Mouse (Mus musculus) hindbrain, embryonic 10.5 days (tissue): ENCODE data around the gene Capzb. TPM values are rescaled to one million over a fixed set of nuclear protein-coding genes. Genes with fewer than 3 reads are reported as not detected.

ENCODE experiments used
- DNase-seq: peaks from one replicate; pipeline ENCODE4 v3.0.0-alpha.2; 2017; ENCODE audit warnings: low spot score
- H3K27ac ChIP-seq: fragments of 300-500 bp; sonication (generic); 2 replicates; pipeline ENCODE4 v1.5.1; 2016; ENCODE audit warnings: mild to moderate bottlenecking, moderate library complexity
- H3K27me3 ChIP-seq: fragments of 300-500 bp; sonication (generic); 2 replicates; pipeline ENCODE4 v1.6.1; 2016; ENCODE audit warnings: mild to moderate bottlenecking; ENCODE audit not compliant: poor library complexity, insufficient read depth, severe bottlenecking
- H3K36me3 ChIP-seq: fragments of 300-500 bp; sonication (generic); 2 replicates; pipeline ENCODE4 v1.6.1; 2016; ENCODE audit warnings: mild to moderate bottlenecking, moderate library complexity
- H3K4me1 ChIP-seq: fragments of 300-500 bp; sonication (generic); replicated peaks from 2 replicates; pipeline ENCODE4 v1.6.1; 2016; ENCODE audit warnings: mild to moderate bottlenecking
- H3K4me3 ChIP-seq: fragments of 300-500 bp; sonication (generic); 2 replicates; pipeline ENCODE4 v1.5.1; 2016; ENCODE audit warnings: mild to moderate bottlenecking, moderate library complexity
- H3K9me3 ChIP-seq: fragments of 300-500 bp; sonication (generic); 2 replicates; pipeline ENCODE4 v1.6.1; 2016; ENCODE audit warnings: mild to moderate bottlenecking, moderate library complexity
- WGBS: fragments of 180-500 bp; shearing (Covaris S2); methylation state at CpG from one replicate; pipeline ENCODE4 v1.1.7; 2016; 5-methylcytosine and 5-hydroxymethylcytosine counted together
- polyA plus RNA-seq: library from polyadenylated mRNA; unstranded; fragments of >200 nt; fragmentation: Nextera tagmentation; extraction: Ambion mirVana; gene quantifications from 2 replicates; pipeline ENCODE4 v1.2.1, GENCODE M21; 2016

The Capzb gene
- polyA plus RNA-seq, 1 experiment from 2014 or later = 370 TPM

DNA sequence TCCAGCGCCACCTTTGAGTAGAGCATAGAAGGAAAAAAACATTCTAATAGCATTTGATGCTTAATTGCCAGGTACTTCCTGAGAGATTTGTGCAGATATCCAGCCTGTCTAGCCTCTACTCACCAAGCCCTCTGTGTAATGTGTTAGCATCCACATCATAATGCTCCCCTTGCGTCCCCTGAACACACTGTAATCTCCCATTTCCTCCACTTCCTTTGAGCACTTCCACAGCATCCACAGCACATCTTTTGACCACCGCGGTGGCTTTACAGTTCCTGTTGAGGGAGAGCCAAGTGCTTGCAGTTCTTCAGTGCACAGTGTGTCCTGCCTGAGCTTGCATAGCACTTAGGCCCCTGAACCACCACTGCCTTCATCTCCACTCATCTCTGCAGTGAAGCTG, 29.1 kb downstream of the Capzb start:
- Histone ChIP-seq H3K36me3 (peaks cover 31% of the 10 kb centered on the region), H3K27ac (no peak overlapping the region), H3K9me3 (no peaks in the 10 kb centered on the region), H3K4me1 (peaks cover 52% of the 10 kb centered on the region), H3K4me3 (no peak overlapping the region), H3K27me3 (no peaks in the 10 kb centered on the region)
- 92% methylated on average over 4 of the region's 4 CpGs for WGBS
- DNase-seq = no peak

DNA sequence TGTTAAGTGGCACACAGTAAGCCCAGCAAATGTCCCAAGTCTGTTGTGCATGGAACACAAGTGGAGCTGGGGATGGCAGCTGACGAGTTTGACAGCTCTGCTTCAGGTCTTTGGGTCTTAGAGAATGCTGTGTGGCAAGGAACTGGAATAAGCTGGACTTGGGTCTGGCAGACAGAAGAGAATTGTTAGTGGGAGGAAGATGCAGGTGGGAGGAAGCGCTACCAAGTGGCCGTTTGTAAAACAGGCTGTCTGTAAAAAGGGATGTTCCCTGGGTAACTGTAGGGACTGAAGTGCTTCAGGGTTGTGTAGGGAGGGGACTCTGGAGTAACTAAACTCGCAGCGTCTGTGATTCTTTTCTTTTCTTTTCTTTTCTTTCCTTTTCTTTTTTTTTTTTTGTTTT, 32.4 kb downstream of the Capzb start:
- H3K27me3 ChIP-seq = no peaks in the 10 kb centered on the region
- H3K27ac ChIP-seq = no peak overlapping the region
- H3K9me3 ChIP-seq = no peaks in the 10 kb centered on the region
- H3K4me3 ChIP-seq = no peak overlapping the region
- DNase-seq = no peak
- peaks cover 40% of the 10 kb centered on the region for H3K4me1 ChIP-seq
- WGBS = 80% methylated on average over 5 of the region's 5 CpGs
- H3K36me3 ChIP-seq = peaks cover 32% of the 10 kb centered on the region

DNA sequence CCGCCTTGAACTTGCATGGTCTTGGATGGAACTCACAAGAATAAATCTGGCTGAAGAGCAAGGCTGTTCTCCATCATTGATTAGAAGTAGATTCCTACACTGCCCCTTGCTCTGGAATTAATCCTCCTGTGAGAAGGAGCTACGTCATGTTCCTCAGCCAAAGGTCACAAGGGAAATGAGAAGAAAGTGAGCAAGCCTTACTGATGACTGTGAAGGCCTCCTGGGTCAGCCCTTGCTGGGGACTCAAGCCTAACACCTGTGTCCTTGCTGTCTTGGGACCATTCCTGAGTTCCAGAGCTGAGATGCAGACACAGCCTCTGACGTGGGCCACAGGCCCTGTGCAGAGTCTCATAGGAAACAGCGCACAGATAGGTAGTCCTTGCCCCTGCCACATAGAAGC, 33.2 kb downstream of the Capzb start:
- Histone ChIP-seq H3K27me3 (no peaks in the 10 kb centered on the region), H3K27ac (no peak overlapping the region), H3K4me3 (no peak overlapping the region), H3K36me3 (peaks cover 27% of the 10 kb centered on the region), H3K9me3 (no peaks in the 10 kb centered on the region), H3K4me1 (peaks cover 47% of the 10 kb centered on the region)
- 83% methylated on average over 4 of the region's 4 CpGs for WGBS
- no peak for DNase-seq

DNA sequence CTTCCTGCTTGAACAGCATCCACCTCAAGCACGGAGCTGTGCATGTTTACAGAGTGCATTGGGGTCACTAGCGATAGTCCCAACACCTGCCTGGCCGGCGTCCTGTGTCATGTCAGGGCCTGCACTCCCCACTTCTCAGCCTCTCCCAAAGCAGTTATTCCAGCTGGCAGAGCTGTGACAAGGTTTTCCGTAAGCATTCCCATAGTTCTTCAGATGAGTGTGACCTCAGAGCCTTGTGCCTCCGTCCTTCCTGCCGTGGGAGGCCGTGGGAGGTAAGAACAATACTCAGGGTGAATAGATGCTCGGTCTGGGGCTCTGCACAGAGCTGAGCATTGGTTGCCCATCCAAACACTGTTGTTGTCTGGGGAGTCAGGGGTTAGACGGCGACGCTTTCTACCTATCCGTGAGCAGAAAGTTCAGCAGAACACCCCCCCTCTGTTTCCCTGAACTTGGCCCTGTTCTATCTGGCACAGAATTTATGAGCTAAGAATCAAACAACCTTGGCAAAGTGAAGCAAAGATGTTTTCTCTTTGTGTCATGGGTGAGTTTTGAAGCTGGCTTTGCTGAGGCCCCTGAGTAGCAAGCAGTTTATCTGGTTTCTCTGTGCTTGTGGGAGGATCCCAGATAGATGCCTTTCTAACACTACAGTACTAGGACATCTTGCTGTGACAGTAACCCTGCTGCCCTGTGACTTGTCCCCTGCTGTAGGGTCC, 34.0 kb downstream of the Capzb start:
- no peaks in the 10 kb centered on the region for H3K9me3 ChIP-seq
- 79% methylated on average over 13 of the region's 13 CpGs for WGBS
- peaks cover 52% of the 10 kb centered on the region for H3K4me1 ChIP-seq
- H3K27me3 ChIP-seq = no peaks in the 10 kb centered on the region
- DNase-seq = no peak
- H3K27ac ChIP-seq = no peak overlapping the region
- H3K4me3 ChIP-seq = no peak overlapping the region
- peaks cover 33% of the 10 kb centered on the region for H3K36me3 ChIP-seq

DNA sequence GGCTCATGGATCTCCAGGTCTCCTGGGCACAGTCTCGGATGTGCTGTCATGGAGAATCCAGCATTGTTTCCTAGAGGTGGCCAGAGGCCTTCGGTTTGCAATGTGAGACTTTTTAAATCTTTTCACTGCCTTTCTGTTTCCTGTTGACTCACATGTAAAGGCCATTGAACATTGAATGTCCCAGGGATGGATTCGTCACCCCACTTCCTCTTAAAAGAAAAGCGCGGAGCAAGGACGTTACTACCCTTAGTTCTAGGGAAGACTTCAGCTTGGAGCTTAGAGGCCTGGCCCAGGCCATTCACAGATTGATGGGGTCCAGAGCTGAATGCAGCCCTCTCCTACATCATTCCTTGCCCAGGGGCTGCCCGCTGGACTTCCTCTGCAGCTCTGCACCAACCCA, 35.2 kb downstream of the Capzb start:
- no peaks in the 10 kb centered on the region for H3K9me3 ChIP-seq
- peaks cover 62% of the 10 kb centered on the region for H3K4me1 ChIP-seq
- H3K27ac ChIP-seq = no peak overlapping the region
- DNase-seq = no peak
- H3K4me3 ChIP-seq = no peak overlapping the region
- peaks cover 28% of the 10 kb centered on the region for H3K36me3 ChIP-seq
- WGBS = 85% methylated on average over 7 of the region's 7 CpGs
- H3K27me3 ChIP-seq = no peaks in the 10 kb centered on the region

DNA sequence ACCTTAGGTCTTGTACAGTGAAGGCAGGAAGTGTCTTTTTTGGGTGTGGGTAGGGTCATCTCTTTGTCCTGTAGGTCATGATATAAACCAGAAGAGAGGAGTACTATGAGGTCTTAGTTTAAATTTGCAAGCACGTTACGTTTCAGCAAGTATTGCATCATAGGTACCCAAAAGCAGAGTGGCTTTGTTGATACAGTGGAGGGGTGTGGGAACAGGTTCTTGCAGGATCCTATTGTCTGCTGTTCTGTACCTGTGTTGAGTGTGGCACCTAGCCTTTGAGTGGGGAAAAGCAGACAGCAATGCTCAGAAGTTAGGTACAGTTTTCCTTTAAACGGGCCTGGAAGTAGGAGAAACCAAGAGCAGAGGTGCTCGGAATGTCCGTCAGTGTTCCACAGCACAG, 36.6 kb downstream of the Capzb start:
- DNase-seq = no peak
- Histone ChIP-seq H3K9me3 (no peaks in the 10 kb centered on the region), H3K4me3 (no peak overlapping the region), H3K4me1 (peaks cover 68% of the 10 kb centered on the region), H3K27me3 (no peaks in the 10 kb centered on the region), H3K36me3 (peaks cover 33% of the 10 kb centered on the region), H3K27ac (no peak overlapping the region)
- 90% methylated on average over 5 of the region's 5 CpGs for WGBS

DNA sequence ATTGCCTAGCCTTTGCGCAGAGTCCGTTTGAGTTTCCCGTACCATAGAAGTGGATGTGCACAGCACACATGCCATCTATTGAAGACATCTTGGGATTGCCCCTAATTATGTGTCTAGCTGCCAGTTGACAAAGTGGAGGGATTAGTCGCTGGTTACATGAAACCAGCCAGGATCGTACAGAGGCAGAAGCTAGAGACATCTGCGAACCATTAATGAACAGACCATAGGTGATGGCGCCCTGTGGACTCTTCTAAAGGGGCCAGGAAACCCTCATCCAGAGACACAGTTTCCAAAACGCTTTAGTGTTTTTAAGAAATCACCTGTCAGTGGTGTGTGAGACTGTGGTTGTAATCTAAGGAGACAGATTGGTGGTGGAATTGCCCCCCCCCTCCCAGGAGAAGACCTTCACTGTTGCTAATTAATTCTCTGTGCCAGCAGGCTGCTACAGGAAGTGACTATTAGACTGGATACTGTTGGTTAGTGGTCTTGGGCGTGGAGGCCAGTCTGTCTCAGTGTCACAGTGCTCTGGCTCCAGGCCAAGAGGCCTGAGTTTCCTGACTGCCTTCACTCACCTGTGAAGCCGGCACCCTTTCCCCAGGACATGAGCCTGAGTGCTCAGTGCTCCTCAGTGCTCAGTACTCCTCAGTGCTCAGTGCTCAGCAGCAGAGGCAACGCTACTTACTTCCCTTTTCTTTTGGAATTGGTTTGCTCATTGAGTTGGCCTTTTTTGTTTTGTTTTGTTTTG, 37.8 kb downstream of the Capzb start:
- H3K9me3 ChIP-seq = no peaks in the 10 kb centered on the region
- no peak overlapping the region for H3K27ac ChIP-seq
- peaks cover 62% of the 10 kb centered on the region for H3K4me1 ChIP-seq
- no peaks in the 10 kb centered on the region for H3K27me3 ChIP-seq
- H3K4me3 ChIP-seq = no peak overlapping the region
- H3K36me3 ChIP-seq = peaks cover 33% of the 10 kb centered on the region
- 81% methylated on average over 11 of the region's 11 CpGs for WGBS
- DNase-seq = no peak

DNA sequence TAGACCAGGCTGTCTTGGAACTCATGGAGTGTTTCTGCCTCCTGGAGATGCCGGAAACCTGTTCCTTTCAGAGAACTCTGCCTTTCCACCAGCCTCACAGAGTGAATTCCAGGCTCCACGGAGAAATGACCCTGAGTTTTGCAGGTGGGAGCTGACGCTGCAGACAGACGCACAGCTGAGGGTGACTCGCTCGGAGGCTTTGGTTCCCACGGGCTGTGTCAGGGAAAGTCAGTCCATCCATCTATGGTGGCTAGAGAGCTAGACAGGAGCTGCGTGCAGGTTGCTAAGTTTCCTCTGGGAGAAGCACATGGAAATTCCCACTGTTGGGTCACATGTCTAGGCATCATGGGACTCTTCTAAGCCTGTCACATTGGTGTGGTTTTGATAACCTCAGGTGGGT, 38.5 kb downstream of the Capzb start:
- Histone ChIP-seq H3K27ac (no peak overlapping the region), H3K4me1 (peaks cover 58% of the 10 kb centered on the region), H3K36me3 (peaks cover 26% of the 10 kb centered on the region), H3K27me3 (no peaks in the 10 kb centered on the region), H3K9me3 (no peaks in the 10 kb centered on the region), H3K4me3 (no peak overlapping the region)
- DNase-seq = no peak
- 85% methylated on average over 8 of the region's 8 CpGs for WGBS

DNA sequence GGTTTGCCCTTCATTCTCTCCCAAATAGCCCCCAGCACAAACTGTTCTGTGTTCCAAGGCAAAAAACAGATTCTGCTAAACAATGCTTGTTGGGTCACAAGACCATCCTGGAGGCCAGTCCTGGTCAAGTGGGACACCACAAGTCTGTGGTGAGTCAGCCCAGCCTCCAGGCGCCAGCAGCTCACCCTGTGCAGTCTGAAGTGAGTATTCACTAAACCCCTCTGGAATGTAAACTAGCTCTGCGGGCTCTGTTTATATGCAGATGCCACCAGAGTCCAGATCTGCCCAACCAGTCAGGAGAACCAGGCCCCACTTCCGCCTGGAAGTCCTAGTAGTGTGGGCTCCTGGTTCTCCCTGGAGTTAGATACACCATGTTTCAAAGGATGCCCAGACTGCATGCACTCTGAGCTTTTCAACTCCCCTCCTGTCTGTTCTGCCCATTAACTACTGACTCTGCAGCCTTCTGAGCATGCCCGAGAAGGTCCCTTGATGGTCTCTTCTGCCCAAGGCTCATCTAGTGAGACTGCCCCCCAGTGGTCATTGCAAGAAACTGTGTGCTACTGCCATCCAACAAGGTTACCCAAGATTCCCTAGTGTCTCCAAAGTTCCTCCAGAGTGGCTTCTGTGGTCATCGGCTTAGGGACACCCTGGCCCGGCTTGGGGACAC, 39.9 kb downstream of the Capzb start:
- Histone ChIP-seq H3K4me1 (peaks cover 47% of the 10 kb centered on the region), H3K27ac (no peak overlapping the region), H3K27me3 (no peaks in the 10 kb centered on the region), H3K4me3 (no peak overlapping the region), H3K9me3 (no peaks in the 10 kb centered on the region), H3K36me3 (peaks cover 16% of the 10 kb centered on the region)
- DNase-seq = peak; percentile 47
- 51% methylated on average over 6 of the region's 6 CpGs for WGBS

DNA sequence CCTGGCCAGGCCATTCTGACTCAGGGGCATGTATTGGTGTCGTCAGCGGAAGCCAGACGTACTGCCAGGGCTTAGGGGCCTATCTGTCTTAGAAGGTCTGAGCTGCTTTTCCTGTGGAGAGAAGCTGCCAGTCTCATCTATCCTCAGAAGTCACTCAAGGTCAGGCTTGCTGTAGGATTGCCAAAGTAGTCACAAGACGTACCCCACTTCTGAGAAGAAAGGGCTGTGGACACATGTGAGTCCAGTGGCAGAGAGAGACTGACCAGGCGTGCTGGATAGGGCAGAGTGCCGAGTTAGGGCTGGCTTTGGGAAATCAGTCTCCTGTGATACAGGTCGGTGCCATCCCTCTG, 40.4 kb downstream of the Capzb start:
- no peak for DNase-seq
- Histone ChIP-seq H3K27ac (no peak overlapping the region), H3K4me1 (peaks cover 42% of the 10 kb centered on the region), H3K36me3 (peaks cover 13% of the 10 kb centered on the region), H3K9me3 (no peaks in the 10 kb centered on the region), H3K27me3 (no peaks in the 10 kb centered on the region), H3K4me3 (no peak overlapping the region)
- 88% methylated on average over 7 of the region's 7 CpGs for WGBS

DNA sequence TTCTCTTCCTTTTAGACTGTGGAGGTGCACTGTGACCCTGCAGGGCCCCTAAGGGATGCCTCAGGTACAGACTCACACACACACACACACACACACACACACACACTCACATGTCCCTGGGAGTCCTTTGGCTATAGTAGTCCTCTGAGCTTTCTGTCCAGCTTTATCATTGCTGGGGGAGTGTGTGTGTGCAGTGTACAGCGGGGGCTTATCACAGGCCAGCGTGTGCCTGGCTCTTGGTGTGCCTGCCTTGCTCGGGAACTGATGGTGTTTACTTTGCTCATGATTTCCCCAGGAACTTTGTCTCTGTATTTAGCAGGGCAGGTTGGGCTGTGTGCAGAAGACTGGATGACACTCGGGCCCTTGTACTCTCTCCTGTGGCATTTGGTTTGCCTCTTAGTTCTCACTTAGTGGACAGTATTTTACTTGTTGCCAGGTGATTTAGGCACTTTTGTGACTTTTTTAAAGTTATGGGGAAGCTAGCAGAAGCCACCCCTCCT, 41.1 kb downstream of the Capzb start:
- no peaks in the 10 kb centered on the region for H3K27me3 ChIP-seq
- no peak overlapping the region for H3K27ac ChIP-seq
- H3K9me3 ChIP-seq = no peaks in the 10 kb centered on the region
- no peak overlapping the region for H3K4me3 ChIP-seq
- WGBS = 87% methylated on average over 4 of the region's 4 CpGs
- peaks cover 40% of the 10 kb centered on the region for H3K4me1 ChIP-seq
- H3K36me3 ChIP-seq = peaks cover 18% of the 10 kb centered on the region
- no peak for DNase-seq

DNA sequence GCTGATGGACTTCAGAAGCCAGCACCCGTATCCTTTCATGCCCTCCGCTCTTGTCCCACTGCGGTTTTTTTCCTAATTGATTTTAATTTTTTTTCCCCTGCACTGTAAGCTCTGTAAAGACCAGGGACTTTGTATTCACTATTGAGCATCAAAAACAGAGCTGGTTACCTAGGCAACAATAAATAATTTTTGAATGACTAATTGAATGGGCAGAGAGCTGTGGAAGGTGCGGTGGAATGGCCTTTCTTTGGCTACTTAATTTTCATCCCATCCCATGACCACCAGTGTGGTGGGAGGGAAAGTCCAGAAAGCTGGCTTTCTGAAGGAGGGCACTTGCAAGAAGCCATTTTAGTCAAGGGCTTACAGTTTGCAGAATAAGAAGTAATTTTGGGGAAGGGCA, 41.6 kb downstream of the Capzb start:
- Histone ChIP-seq H3K4me1 (peaks cover 38% of the 10 kb centered on the region), H3K27ac (no peak overlapping the region), H3K9me3 (no peaks in the 10 kb centered on the region), H3K27me3 (no peaks in the 10 kb centered on the region), H3K36me3 (peaks cover 22% of the 10 kb centered on the region), H3K4me3 (no peak overlapping the region)
- no peak for DNase-seq
- 90% methylated on average over 4 of the region's 4 CpGs for WGBS

DNA sequence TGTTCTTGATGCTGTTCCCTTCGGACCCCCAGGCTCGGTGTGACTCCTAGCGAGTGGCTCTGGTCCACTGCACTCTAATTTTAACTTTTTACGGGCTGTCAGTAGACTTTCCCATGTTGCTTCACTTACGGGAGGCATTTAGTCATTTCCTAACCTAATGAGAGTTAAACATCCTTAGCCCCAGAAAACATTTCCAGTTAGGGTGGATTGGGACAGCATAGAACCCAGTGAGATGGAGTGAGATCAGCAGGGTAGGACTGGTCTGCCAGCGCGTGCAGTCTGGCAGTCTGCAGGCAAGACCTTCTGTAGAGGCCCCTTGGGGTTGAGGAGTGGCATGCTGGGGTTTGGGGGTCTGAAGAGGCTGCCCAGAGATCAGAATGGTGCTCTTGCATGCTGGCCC, 42.9 kb downstream of the Capzb start:
- H3K9me3 ChIP-seq = no peaks in the 10 kb centered on the region
- peaks cover 35% of the 10 kb centered on the region for H3K36me3 ChIP-seq
- H3K27me3 ChIP-seq = no peaks in the 10 kb centered on the region
- no peak for DNase-seq
- peaks cover 37% of the 10 kb centered on the region for H3K4me1 ChIP-seq
- H3K27ac ChIP-seq = no peak overlapping the region
- 94% methylated on average over 7 of the region's 7 CpGs for WGBS
- no peak overlapping the region for H3K4me3 ChIP-seq
